Mouse (Mus musculus): ENCODE measurements around the gene Gm45711.

The Gm45711 gene

DNA sequence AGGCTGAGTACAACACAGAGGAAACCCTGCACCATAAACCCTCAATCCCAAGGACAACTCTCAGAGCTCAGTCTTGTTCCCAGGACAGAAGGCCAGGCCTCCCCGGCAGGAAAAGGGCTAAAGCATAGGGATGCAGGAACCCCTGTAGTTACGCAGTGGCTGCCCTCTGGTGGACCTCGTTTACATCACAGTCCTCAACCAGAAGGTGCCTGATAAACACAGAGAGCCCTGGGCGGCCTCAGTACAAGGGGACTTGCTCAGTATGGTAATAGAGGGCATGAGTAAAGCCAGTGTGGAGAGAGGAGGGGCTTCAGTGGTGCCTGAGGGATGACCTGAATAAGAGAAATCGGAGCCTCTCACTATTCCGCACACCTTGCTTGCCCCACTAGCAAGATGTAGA lies 75.3 kb downstream of the Gm45711 start:
- DNase-seq: peak in 1 of 2 experiments; percentile 28

GRCm38 (mm10) chr8:104232919-104233318 lies 77.0 kb downstream of the Gm45711 start:
- DNase-seq: no peak

- no peak for DNase-seq
Observed at GRCm38 (mm10) chr8:104232039-104232438, 77.8 kb downstream of the Gm45711 start.
